Mouse (Mus musculus): ENCODE measurements around the gene Pole3. TPM values are rescaled to one million over a fixed set of nuclear protein-coding genes. Genes with fewer than 3 reads are reported as not detected.

Pole3 gene
- 10 to 100 TPM; 17.7 to 19.5 TPM for total RNA-seq (2021)
- long read RNA-seq, experiment 1, transcript Pole3-201 (4 exons, 1,805 nt), result major isoform, 16 of 17 reads
- long read RNA-seq, experiment 1, partial matches to known transcripts, result 0 of 17 reads
- long read RNA-seq, experiment 1, other reads (novel, unspliced or antisense), result 1 of 17 reads
- long read RNA-seq, experiment 2, transcript Pole3-201 (4 exons, 1,805 nt), result major isoform, 7 of 8 reads
- long read RNA-seq, experiment 2, partial matches to known transcripts, result 0 of 8 reads
- long read RNA-seq, experiment 2, other reads (novel, unspliced or antisense), result 1 of 8 reads

GRCm38 (mm10) chr4:62524651-62525488 lies at the start of gene Pole3, which contains the start of gene 4933430I17Rik:
TSS of gene Pole3 (minus strand) at chr4:62525068.
TSS of gene 4933430I17Rik (plus strand) at chr4:62525369.
- DNase-seq, result peak; percentile 96 to 99

- no peak for DNase-seq
These were observed 45.2 kb upstream of the Pole3 start for GRCm38 (mm10) chr4:62570029-62570428.

- DNase-seq, result no peak
These were observed 44.7 kb upstream of the Pole3 start for GRCm38 (mm10) chr4:62569603-62570002.

- no peak for DNase-seq
These were observed 43.5 kb upstream of the Pole3 start for GRCm38 (mm10) chr4:62568359-62568758.

GRCm38 (mm10) chr4:62567696-62568095 lies 42.8 kb upstream of the Pole3 start:
- no peak for DNase-seq

GRCm38 (mm10) chr4:62566530-62566929 lies 41.7 kb upstream of the Pole3 start:
- no peak for DNase-seq

- no peak for DNase-seq
These were observed 37.1 kb upstream of the Pole3 start for GRCm38 (mm10) chr4:62562006-62562405.

GRCm38 (mm10) chr4:62561630-62562001 lies 36.7 kb upstream of the Pole3 start:
- no peak for DNase-seq

- peak; percentile 80 to 88 for DNase-seq
These were observed 36.2 kb upstream of the Pole3 start for GRCm38 (mm10) chr4:62560963-62561629.

- no peak for DNase-seq
These were observed 35.0 kb upstream of the Pole3 start, which contains the start of gene Rgs3 for GRCm38 (mm10) chr4:62559797-62560329. TSS of gene Rgs3 (plus strand) at chr4:62559847.

GRCm38 (mm10) chr4:62557436-62557835 lies 32.6 kb upstream of the Pole3 start:
- no peak for DNase-seq

- DNase-seq, result no peak
These were observed 27.1 kb upstream of the Pole3 start for GRCm38 (mm10) chr4:62551966-62552365.

- DNase-seq, result no peak
These were observed 19.9 kb upstream of the Pole3 start for GRCm38 (mm10) chr4:62544801-62545200.

GRCm38 (mm10) chr4:62543782-62544181 lies 18.9 kb upstream of the Pole3 start:
- no peak for DNase-seq

- DNase-seq, result no peak
These were observed 16.9 kb upstream of the Pole3 start for GRCm38 (mm10) chr4:62541802-62542201.

GRCm38 (mm10) chr4:62533729-62534128 lies 8.9 kb upstream of the Pole3 start:
- no peak for DNase-seq

GRCm38 (mm10) chr4:62527655-62528054 lies 2.8 kb upstream of the Pole3 start:
- DNase-seq, result no peak

- DNase-seq, result no peak
These were observed 1.4 kb upstream of the Pole3 start for GRCm38 (mm10) chr4:62526256-62526655.

GRCm38 (mm10) chr4:62525489-62525811 lies 582 bp upstream of the Pole3 start:
- DNase-seq, result no peak

GRCm38 (mm10) chr4:62520892-62521400 lies 3.9 kb downstream of the Pole3 start:
- DNase-seq, result no peak

GRCm38 (mm10) chr4:62519849-62520233 lies 5.0 kb downstream of the Pole3 start, which contains the start of gene Alad:
TSS of gene Alad (minus strand) at chr4:62519918.
- DNase-seq, result peak; percentile 92 to 94

GRCm38 (mm10) chr4:62519122-62519848 lies 5.6 kb downstream of the Pole3 start:
- no peak for DNase-seq

Measured in heart, adult 18-20 months (tissue).